Comparison of ENCODE assay signal across 16 mouse cellular contexts in the genomic region with DNA sequence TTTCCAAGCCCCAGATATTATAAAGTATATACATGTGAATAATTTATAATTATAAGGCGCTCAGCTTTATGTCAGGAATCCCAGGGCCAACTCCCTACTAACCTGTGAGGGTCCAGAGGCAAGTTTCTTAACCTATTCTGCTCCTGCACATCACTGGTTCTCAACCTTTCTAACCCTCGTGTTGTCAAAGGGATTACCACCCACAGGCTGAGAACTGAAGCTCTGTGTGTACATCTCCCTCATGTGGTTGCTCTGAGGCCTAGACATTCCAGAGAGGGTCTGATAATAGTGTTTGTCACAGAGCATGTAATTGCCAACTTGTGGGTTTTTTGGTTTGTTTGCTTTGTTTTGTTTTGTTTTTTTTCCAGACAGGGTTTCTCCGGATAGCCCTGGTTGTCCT. TPM values are rescaled to one million over a fixed set of nuclear protein-coding genes. Genes with fewer than 3 reads are reported as not detected.
DNase-seq lines count a peak whose midpoint lies in the region; ATAC-seq and TF ChIP-seq lines count a peak whose summit lies in the region.
"Had no signal": no experiment of that assay in that cellular context is flagged by ENCODE, and none has a peak within 500 bp of the region (broad histone marks: within the 10 kb centered on the region; RNA-seq: fewer than 3 reads in every experiment).

No protein-coding gene starts in this region.

- H3K36me3 ChIP-seq in CH12.LX (replicated peaks in 1 of 2; ENCODE audit: control insufficient read depth in 1 of 2, insufficient read depth in 1 of 2, low read length in 1 of 2), result no peaks in the 10 kb centered on the region
- H3K36me3 ChIP-seq in hindbrain, embryonic 13.5 days, result no peaks in the 10 kb centered on the region
- no peaks in the 10 kb centered on the region for H3K36me3 ChIP-seq in heart, embryonic 12.5 days
- H3K36me3 ChIP-seq: embryonic facial prominence, embryonic 15.5 days; G1E; heart, embryonic 13.5 days; intestine, embryonic 15.5 days; limb, embryonic 10.5 days; lung, embryonic 15.5 days had no signal

- DNase-seq in layer of hippocampus, adult 2 months (ENCODE audit: low spot score in 2 of 2), result no peak
- DNase-seq in layer of hippocampus, adult 9-11 months, result no peak
- peak; percentile 50 for DNase-seq in 3T3-L1 (ENCODE audit: low read depth, low spot score)
- DNase-seq in CH12.LX (ENCODE audit: extremely low read depth), result no peak
- DNase-seq in cerebellum, adult 2 months, result no peak
- DNase-seq in ovary, postnatal 14 days (ENCODE audit: low spot score), result no peak
- DNase-seq: adrenal gland, postnatal 10 days; gastrocnemius, adult 2 months had no signal

- peaks cover 4 to 7% of the 10 kb centered on the region in 2 experiments for H3K4me1 ChIP-seq in CH12.LX (ENCODE audit: control insufficient read depth in 1 of 2, insufficient read depth in 2 of 2)
- H3K4me1 ChIP-seq in hindbrain, embryonic 13.5 days (replicated peaks), result peaks cover 30% of the 10 kb centered on the region
- peaks cover 7% of the 10 kb centered on the region; the same call in 1 of the 2 replicates for H3K4me1 ChIP-seq in cerebellum, adult 2 months (ENCODE audit: control insufficient read depth, insufficient read depth, low read length)
- H3K4me1 ChIP-seq in heart, embryonic 12.5 days (replicated peaks), result peaks cover 28% of the 10 kb centered on the region

- peak; percentile 63 for TF ChIP-seq RAD21 in CH12.LX (IDR thresholded peaks at IDR 0.05; ENCODE audit: low read depth, low read length)

- no peak overlapping the region for H3K4me2 ChIP-seq in CH12.LX (ENCODE audit: insufficient read depth, low read depth, poor library complexity, severe bottlenecking)
- H3K4me2 ChIP-seq in hindbrain, embryonic 13.5 days, result no peak overlapping the region
- H3K4me2 ChIP-seq in heart, embryonic 12.5 days, result no peak overlapping the region
- H3K4me2 ChIP-seq: embryonic facial prominence, embryonic 15.5 days; heart, embryonic 13.5 days; intestine, embryonic 15.5 days; lung, embryonic 15.5 days had no signal

- H3K27me3 ChIP-seq in CH12.LX (replicated peaks), result no peaks in the 10 kb centered on the region
- H3K27me3 ChIP-seq in hindbrain, embryonic 13.5 days, result no peaks in the 10 kb centered on the region
- H3K27me3 ChIP-seq in cerebellum, adult 2 months (ENCODE audit: control insufficient read depth, insufficient read depth, low read length), result no peaks in the 10 kb centered on the region
- no peaks in the 10 kb centered on the region for H3K27me3 ChIP-seq in heart, embryonic 12.5 days (replicated peaks)
- H3K27me3 ChIP-seq: embryonic facial prominence, embryonic 15.5 days; heart, embryonic 13.5 days; intestine, embryonic 15.5 days; lung, embryonic 15.5 days had no signal

- no peak for TF ChIP-seq POLR2A in CH12.LX (IDR thresholded peaks at IDR 0.05; ENCODE audit: low read depth, low read length)
- no peak for TF ChIP-seq POLR2A in cerebellum, adult 2 months (IDR thresholded peaks at IDR 0.05; ENCODE audit: borderline replicate concordance, insufficient read depth, low read length)

- dilution Hi-C loops in CH12.LX (cut with MboI; ENCODE audit: extremely low pct_ligation_motif_present, extremely low pct_unique_long_range_greater_than_20kb, low sequenced_read_pairs), result no loop called here

- 57% methylated on average over 3 of the region's 3 CpGs for WGBS in hindbrain, embryonic 13.5 days
- 68% methylated on average over 3 of the region's 3 CpGs for WGBS in cerebellum, adult 2 months
- WGBS in heart, embryonic 12.5 days, result 60% methylated on average over 3 of the region's 3 CpGs

- H3K9ac ChIP-seq in CH12.LX (ENCODE audit: insufficient read depth, low read depth), result no peak overlapping the region
- no peak overlapping the region for H3K9ac ChIP-seq in hindbrain, embryonic 13.5 days
- no peak overlapping the region for H3K9ac ChIP-seq in heart, embryonic 12.5 days
- H3K9ac ChIP-seq: embryonic facial prominence, embryonic 15.5 days; heart, embryonic 13.5 days; intestine, embryonic 15.5 days; lung, embryonic 15.5 days had no signal

- H3K9me3 ChIP-seq in CH12.LX (replicated peaks; ENCODE audit: low read length), result no peaks in the 10 kb centered on the region
- no peaks in the 10 kb centered on the region for H3K9me3 ChIP-seq in hindbrain, embryonic 13.5 days
- H3K9me3 ChIP-seq in heart, embryonic 12.5 days (replicated peaks), result no peaks in the 10 kb centered on the region
- H3K9me3 ChIP-seq: embryonic facial prominence, embryonic 15.5 days; G1E; heart, embryonic 13.5 days; intestine, embryonic 15.5 days; limb, embryonic 10.5 days; lung, embryonic 15.5 days had no signal

- H3K79me2 ChIP-seq in CH12.LX (replicated peaks; ENCODE audit: control insufficient read depth, extremely low read depth, insufficient read depth, poor library complexity, severe bottlenecking), result no peaks in the 10 kb centered on the region

- TF ChIP-seq EP300 in CH12.LX (IDR thresholded peaks at IDR 0.05; ENCODE audit: low read length), result no peak

- H3K27ac ChIP-seq in layer of hippocampus, adult 2 months, result peak overlapping the region; percentile 92; the same call in 1 of the 2 replicates
- H3K27ac ChIP-seq in CH12.LX (ENCODE audit: insufficient read depth, low read depth), result no peak overlapping the region
- H3K27ac ChIP-seq in hindbrain, embryonic 13.5 days, result peak overlapping the region; percentile 100
- H3K27ac ChIP-seq in cerebellum, adult 2 months (ENCODE audit: insufficient read depth, low read length), result no peak overlapping the region
- no peak overlapping the region for H3K27ac ChIP-seq in heart, embryonic 12.5 days (ENCODE audit: poor library complexity, severe bottlenecking)
- H3K27ac ChIP-seq: embryonic facial prominence, embryonic 15.5 days; gastrocnemius, adult 2 months; heart, embryonic 13.5 days; intestine, embryonic 15.5 days; limb, embryonic 10.5 days; lung, embryonic 15.5 days had no signal

- peak; percentile 73 for TF ChIP-seq CTCF in layer of hippocampus, adult 2 months (conservative IDR thresholded peaks at IDR 0.05)
- peak in 1 of 2 experiments; percentile 61; a peak in 2 of 4 replicates for TF ChIP-seq CTCF in CH12.LX (conservative IDR thresholded peaks at IDR 0.05 in 1 of 2, IDR thresholded peaks at IDR 0.05 in 1 of 2; ENCODE audit: low read depth in 2 of 2, low read length in 2 of 2)
- no peak for TF ChIP-seq CTCF in cerebellum, adult 2 months (IDR thresholded peaks at IDR 0.05; ENCODE audit: borderline replicate concordance, insufficient read depth, low read depth, low read length)

- no peak overlapping the region for H3K4me3 ChIP-seq in layer of hippocampus, adult 2 months
- H3K4me3 ChIP-seq in CH12.LX (replicated peaks in 1 of 3; ENCODE audit: low read depth in 2 of 3, low read length in 2 of 3, poor library complexity in 1 of 3), result no peak overlapping the region
- no peak overlapping the region for H3K4me3 ChIP-seq in hindbrain, embryonic 13.5 days
- no peak overlapping the region for H3K4me3 ChIP-seq in cerebellum, adult 2 months (replicated peaks; ENCODE audit: insufficient read depth, low read depth, low read length)
- H3K4me3 ChIP-seq in heart, embryonic 12.5 days, result no peak overlapping the region
- H3K4me3 ChIP-seq: embryonic facial prominence, embryonic 15.5 days; gastrocnemius, adult 2 months; heart, embryonic 13.5 days; intestine, embryonic 15.5 days; limb, embryonic 10.5 days; lung, embryonic 15.5 days had no signal

- no peak for ATAC-seq in hindbrain, embryonic 13.5 days (ENCODE audit: low FRiP score)
- no peak for ATAC-seq in heart, embryonic 12.5 days (ENCODE audit: insufficient number of reproducible peaks, low FRiP score)
- ATAC-seq: intestine, embryonic 15.5 days had no signal

- in situ Hi-C loops in CH12.LX (cut with MboI; ENCODE audit: low pct_ligation_motif_present, low pct_unique_long_range_greater_than_20kb, low sequenced_read_pairs), result no loop called here

TF ChIP-seq in CH12.LX, 34 proteins besides CTCF, POLR2A, EP300 and RAD21:
- TF ChIP-seq JUN (IDR thresholded peaks at IDR 0.05; ENCODE audit: insufficient read depth, low read depth, low read length) (no peak), KAT2A (IDR thresholded peaks at IDR 0.05; ENCODE audit: insufficient replicate concordance, low read length) (no peak), SMC3 (IDR thresholded peaks at IDR 0.05; ENCODE audit: low read depth, low read length) (peak; percentile 65), NRF1 (IDR thresholded peaks at IDR 0.05; ENCODE audit: low read depth, low read length) (no peak)

RNA-seq across cellular contexts. Expression of a gene that starts 15.8 kb away (rescaled TPM):
- total RNA-seq in layer of hippocampus, adult 2 months (2021), result 10 to 100 TPM; 23.7 to 23.9 TPM
- total RNA-seq in CH12.LX (2012; rRNA removed) (198 and 234 TPM in 2 replicates), CH12.LX (2014; rRNA removed) (179 and 194 TPM in 2 replicates)
- polyA plus RNA-seq in CH12.LX (2012; ENCODE audit: insufficient read length, low read depth), result 83.2 and 120 TPM in 2 replicates
- 87.0 and 94.4 TPM in 2 replicates for polyA plus RNA-seq in hindbrain, embryonic 13.5 days (2015; fragmentation: Nextera tagmentation; extraction: Ambion mirVana)
- 45.3 and 48.3 TPM in 2 replicates for polyA plus RNA-seq in cerebellum, adult 2 months (2012; rRNA removed)
- polyA plus RNA-seq in heart, embryonic 12.5 days (2016; fragmentation: Nextera tagmentation; extraction: Ambion mirVana), result 76.9 and 78.8 TPM in 2 replicates

RNA-seq across cellular contexts. Expression of a gene that starts 16.6 kb away (rescaled TPM):
- total RNA-seq in layer of hippocampus, adult 2 months (2021), result 100 to 1,000 TPM; 227 to 233 TPM
- 22.6 and 33.6 TPM in 2 replicates for total RNA-seq in CH12.LX (2012; rRNA removed)
- 34.8 and 38.4 TPM in 2 replicates for total RNA-seq in CH12.LX (2014; rRNA removed)
- polyA plus RNA-seq in CH12.LX (2012; ENCODE audit: insufficient read length, low read depth), result 46.2 and 49.8 TPM in 2 replicates
- polyA plus RNA-seq in hindbrain, embryonic 13.5 days (2015; fragmentation: Nextera tagmentation; extraction: Ambion mirVana), result 795 and 852 TPM in 2 replicates
- polyA plus RNA-seq in cerebellum, adult 2 months (2012; rRNA removed), result 224 and 255 TPM in 2 replicates
- polyA plus RNA-seq in heart, embryonic 12.5 days (2016; fragmentation: Nextera tagmentation; extraction: Ambion mirVana), result 24.2 and 28.8 TPM in 2 replicates

Comparison
In these comparisons a context has a peak if more than half of its experiments do, and no peak if none do; other contexts are left out.
1. H3K27ac ChIP-seq: peak in layer of hippocampus, adult 2 months (single experiment) and hindbrain, embryonic 13.5 days (single experiment); none in CH12.LX (single experiment), cerebellum, adult 2 months (single experiment) and heart, embryonic 12.5 days (single experiment).